Mouse (Mus musculus) hindbrain, embryonic 11.5 days (tissue): Measurements from ENCODE around the gene Tspan15. TPM values are rescaled to one million over a fixed set of nuclear protein-coding genes. Genes with fewer than 3 reads are reported as not detected.
A peak's percentile ranks its signal among the peaks of the same experiment; 100 is the strongest.

Experiments
- ATAC-seq: fragments of 200-750 bp; cut with Nextera tagmentation; 2 replicates; pipeline ENCODE4 v1.8.0; 2017; ENCODE audit warnings: mild to moderate bottlenecking, moderate TSS enrichment, moderate library complexity; ENCODE audit not compliant: low FRiP score
- DNase-seq: peaks from one replicate; pipeline ENCODE4 v3.0.0-alpha.2; 2015; ENCODE audit warnings: low spot score
- H3K27ac ChIP-seq: fragments of 300-500 bp; sonication (generic); 2 replicates; pipeline ENCODE4 v1.5.1; 2014; ENCODE audit warnings: mild to moderate bottlenecking, low read depth, low read length
- H3K27me3 ChIP-seq: fragments of 300-500 bp; sonication (generic); 2 replicates; pipeline ENCODE4 v1.6.1; 2014; ENCODE audit warnings: mild to moderate bottlenecking, low read length, moderate library complexity, mixed read lengths; ENCODE audit not compliant: control insufficient read depth, insufficient read depth
- H3K36me3 ChIP-seq: fragments of 300-500 bp; sonication (generic); 2 replicates; pipeline ENCODE4 v1.6.1; 2014; ENCODE audit warnings: mild to moderate bottlenecking, low read length, moderate library complexity, mixed read lengths; ENCODE audit not compliant: control insufficient read depth, insufficient read depth
- H3K4me1 ChIP-seq: fragments of 300-500 bp; sonication (generic); replicated peaks from 2 replicates; pipeline ENCODE4 v1.6.1; 2014; ENCODE audit warnings: low read length, mixed read lengths; ENCODE audit not compliant: control insufficient read depth, insufficient read depth
- H3K4me2 ChIP-seq: fragments of 300-500 bp; sonication (generic); replicated peaks from 2 replicates; pipeline ENCODE4 v1.6.1; 2014; ENCODE audit warnings: mild to moderate bottlenecking, low read depth, low read length
- H3K4me3 ChIP-seq: fragments of 300-500 bp; sonication (generic); 2 replicates; pipeline ENCODE4 v1.5.1; 2014; ENCODE audit warnings: low read depth, low read length
- H3K9ac ChIP-seq: fragments of 300-500 bp; sonication (generic); 2 replicates; pipeline ENCODE4 v1.6.1; 2014; ENCODE audit warnings: low read depth, low read length
- H3K9me3 ChIP-seq: fragments of 300-500 bp; sonication (generic); 2 replicates; pipeline ENCODE4 v1.6.1; 2016; ENCODE audit warnings: low read length; ENCODE audit not compliant: control insufficient read depth
- WGBS: fragments of 180-500 bp; shearing (Covaris S2); extraction: QIAGEN DNeasy Blood & Tissue Kit; methylation state at CpG from one replicate; pipeline ENCODE4 v1.1.7; 2014; 5-methylcytosine and 5-hydroxymethylcytosine counted together
- polyA plus RNA-seq: library from polyadenylated mRNA; unstranded; fragments of >200 nt; fragmentation: Nextera tagmentation; extraction: Ambion mirVana; gene quantifications from 2 replicates; pipeline ENCODE4 v1.2.1, GENCODE M21; 2014

Tspan15 gene
- polyA plus RNA-seq, 1 experiment from 2014 or later: 9.2 TPM

- Histone ChIP-seq H3K4me2 (no peak overlapping the region), H3K9me3 (no peaks in the 10 kb centered on the region), H3K4me1 (peaks cover 2% of the 10 kb centered on the region; the same call in 1 of the 2 replicates), H3K4me3 (no peak overlapping the region), H3K36me3 (no peaks in the 10 kb centered on the region), H3K9ac (no peak overlapping the region), H3K27ac (peak overlapping the region; percentile 73), H3K27me3 (peaks cover 26% of the 10 kb centered on the region)
- ATAC-seq (peak; percentile 91), DNase-seq (peak; percentile 76)
- 29% methylated on average over 15 of the region's 15 CpGs for WGBS
Measured at GRCm38 (mm10) chr10:62174533-62175313, 56.3 kb downstream of the Tspan15 start.

- Histone ChIP-seq H3K4me2 (no peak overlapping the region), H3K27ac (peak overlapping the region; percentile 20; the same call in 1 of the 2 replicates), H3K9me3 (no peaks in the 10 kb centered on the region), H3K27me3 (peaks cover 28% of the 10 kb centered on the region), H3K4me3 (no peak overlapping the region), H3K9ac (no peak overlapping the region), H3K4me1 (peaks cover 2% of the 10 kb centered on the region; the same call in 1 of the 2 replicates), H3K36me3 (no peaks in the 10 kb centered on the region)
- DNase-seq: peak; percentile 39
- no peak for ATAC-seq
- WGBS: 18% methylated on average over 9 of the region's 9 CpGs
Measured at GRCm38 (mm10) chr10:62173941-62174448, 57.1 kb downstream of the Tspan15 start.

- H3K27ac ChIP-seq: peak overlapping the region; percentile 24; the same call in 1 of the 2 replicates
- no peaks in the 10 kb centered on the region for H3K36me3 ChIP-seq
- peaks cover 2% of the 10 kb centered on the region; the same call in 1 of the 2 replicates for H3K4me1 ChIP-seq
- no peak overlapping the region for H3K9ac ChIP-seq
- H3K4me3 ChIP-seq: no peak overlapping the region
- DNase-seq (peak; percentile 57), ATAC-seq (peak; percentile 75)
- H3K27me3 ChIP-seq: peaks cover 28% of the 10 kb centered on the region
- 2% methylated on average over 8 of the region's 9 CpGs for WGBS
- no peaks in the 10 kb centered on the region for H3K9me3 ChIP-seq
- H3K4me2 ChIP-seq: no peak overlapping the region
Measured at GRCm38 (mm10) chr10:62172841-62173553, 58.1 kb downstream of the Tspan15 start.

GRCm38 (mm10) chr10:62162410-62162809, 68.6 kb downstream of the Tspan15 start:
- Histone ChIP-seq H3K9ac (no peak overlapping the region), H3K36me3 (no peaks in the 10 kb centered on the region), H3K9me3 (no peaks in the 10 kb centered on the region), H3K4me1 (no peaks in the 10 kb centered on the region), H3K27ac (no peak overlapping the region), H3K27me3 (peaks cover 2% of the 10 kb centered on the region; the same call in 1 of the 2 replicates), H3K4me2 (no peak overlapping the region), H3K4me3 (no peak overlapping the region)
- DNase-seq: no peak
- ATAC-seq: no peak
- WGBS: 42% methylated on average over 10 of the region's 10 CpGs

- Histone ChIP-seq H3K27ac (no peak overlapping the region), H3K9me3 (no peaks in the 10 kb centered on the region), H3K4me3 (no peak overlapping the region), H3K4me1 (no peaks in the 10 kb centered on the region), H3K4me2 (no peak overlapping the region), H3K36me3 (no peaks in the 10 kb centered on the region), H3K9ac (no peak overlapping the region), H3K27me3 (peaks cover 25% of the 10 kb centered on the region)
- DNase-seq: no peak
- ATAC-seq: peak; percentile 88
- 20% methylated on average over 7 of the region's 7 CpGs for WGBS
Measured at GRCm38 (mm10) chr10:62149929-62150328, 81.1 kb downstream of the Tspan15 start.

GRCm38 (mm10) chr10:62147466-62148248, 83.4 kb downstream of the Tspan15 start:
- Histone ChIP-seq H3K27me3 (peaks cover 28% of the 10 kb centered on the region), H3K36me3 (no peaks in the 10 kb centered on the region), H3K9ac (no peak overlapping the region), H3K9me3 (no peaks in the 10 kb centered on the region), H3K27ac (no peak overlapping the region), H3K4me1 (no peaks in the 10 kb centered on the region), H3K4me3 (no peak overlapping the region), H3K4me2 (no peak overlapping the region)
- ATAC-seq: no peak
- WGBS: 48% methylated on average over 12 of the region's 12 CpGs
- DNase-seq: no peak

GRCm38 (mm10) chr10:62145957-62146356, 85.1 kb downstream of the Tspan15 start:
- H3K4me1 ChIP-seq: no peaks in the 10 kb centered on the region
- peak; percentile 59; the same call in 1 of the 2 replicates for ATAC-seq
- 36% methylated on average over 5 of the region's 5 CpGs for WGBS

GRCm38 (mm10) chr10:62143820-62144219, 87.2 kb downstream of the Tspan15 start, which contains the start of gene Fam241b:
Gene Fam241b, minus strand, starts transcription at chr10:62143920.
- Histone ChIP-seq H3K36me3 (no peaks in the 10 kb centered on the region), H3K4me3 (no peak within 1 kb of the TSS), H3K27me3 (peaks cover 20% of the 10 kb centered on the region), H3K9me3 (no peaks in the 10 kb centered on the region), H3K27ac (no peak within 1 kb of the TSS), H3K9ac (no peak within 1 kb of the TSS), H3K4me2 (no peak within 1 kb of the TSS), H3K4me1 (no peaks in the 10 kb centered on the region)
- 71% methylated on average over 8 of the region's 8 CpGs for WGBS
- DNase-seq (no peak), ATAC-seq (no peak)

More at GRCm38 (mm10) chr10:62145957-62146356, 85.1 kb downstream of the Tspan15 start:
- Histone ChIP-seq H3K4me2 (no peak overlapping the region), H3K27ac (no peak overlapping the region), H3K27me3 (peaks cover 29% of the 10 kb centered on the region), H3K9me3 (no peaks in the 10 kb centered on the region), H3K36me3 (no peaks in the 10 kb centered on the region), H3K4me3 (no peak overlapping the region), H3K9ac (no peak overlapping the region)
- peak; percentile 46 for DNase-seq
